Mouse (Mus musculus) mature B cell (primary cell): Measurements from ENCODE around the gene Fkbp4.
"Not testable (repeated sequence)": the region's sequence is repeated elsewhere in the genome, so short reads cannot be mapped to it uniquely, and the experiment has no call there.

Experiments used
- in situ Hi-C: fragments of 300-500 bp; cut with MboI; formaldehyde crosslinking; loops from 2 replicates; pipeline ENCODE4 v1.14.3; 2019

The Fkbp4 gene

DNA sequence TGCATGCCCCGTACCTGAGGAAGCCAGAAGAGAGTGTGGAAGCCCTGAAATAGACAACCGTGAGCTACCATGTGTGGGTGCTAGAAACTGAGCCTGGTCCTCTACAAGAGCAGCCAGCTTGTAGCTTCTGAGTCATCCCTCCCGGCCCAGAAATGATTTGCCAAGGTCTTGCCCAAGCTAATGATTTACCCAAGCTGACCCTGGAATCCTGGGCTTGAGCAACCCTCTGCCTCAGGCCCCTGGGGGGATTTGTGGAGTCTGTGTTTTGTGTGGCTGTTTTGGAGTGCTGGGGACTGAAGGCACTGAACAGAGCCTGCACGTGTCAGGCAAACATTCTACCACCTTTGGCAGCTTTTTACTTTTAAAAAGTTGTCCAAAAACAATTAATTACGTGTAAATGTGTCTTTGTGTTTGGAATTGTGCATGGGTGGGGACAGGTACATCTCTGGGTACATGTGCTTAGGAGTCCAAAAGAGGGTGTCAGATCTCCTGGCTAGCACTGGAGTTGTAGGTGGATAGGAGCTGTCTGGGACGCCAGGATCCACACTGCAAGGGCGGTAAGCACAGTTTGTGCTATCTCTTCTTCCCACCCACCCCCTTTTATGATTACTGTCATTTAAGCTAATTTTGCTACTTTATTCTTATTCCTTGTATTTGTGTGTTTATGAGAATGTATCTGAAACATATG, 40.8 kb downstream of the Fkbp4 start:
- in situ Hi-C loops, result no loop called here

DNA sequence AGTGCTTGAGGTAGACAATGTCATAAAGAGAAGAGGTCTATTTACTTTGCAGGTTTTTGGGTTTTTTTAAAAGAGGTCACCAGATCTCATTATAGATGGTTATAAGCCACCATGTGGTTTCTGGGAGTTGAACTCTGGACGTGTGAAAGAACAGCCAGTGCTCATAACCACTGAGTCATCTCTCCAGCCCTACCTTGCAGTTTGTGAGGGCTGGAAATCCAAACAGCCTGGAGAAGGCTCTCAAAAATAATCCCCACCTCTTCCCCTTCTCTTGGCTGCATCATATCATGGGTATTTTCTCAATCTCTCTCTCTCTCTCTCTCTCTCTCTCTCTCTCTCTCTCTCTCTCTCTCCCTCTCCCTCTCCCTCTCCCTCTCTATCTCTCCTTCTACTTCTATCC, 47.8 kb downstream of the Fkbp4 start:
- in situ Hi-C loops, result no loop called here

- in situ Hi-C loops, result no loop called here
Observed at GRCm38 (mm10) chr6:128389185-128389584, 49.3 kb downstream of the Fkbp4 start.

- in situ Hi-C loops, result no loop called here
Observed at GRCm38 (mm10) chr6:128385026-128385425, 53.5 kb downstream of the Fkbp4 start.

DNA sequence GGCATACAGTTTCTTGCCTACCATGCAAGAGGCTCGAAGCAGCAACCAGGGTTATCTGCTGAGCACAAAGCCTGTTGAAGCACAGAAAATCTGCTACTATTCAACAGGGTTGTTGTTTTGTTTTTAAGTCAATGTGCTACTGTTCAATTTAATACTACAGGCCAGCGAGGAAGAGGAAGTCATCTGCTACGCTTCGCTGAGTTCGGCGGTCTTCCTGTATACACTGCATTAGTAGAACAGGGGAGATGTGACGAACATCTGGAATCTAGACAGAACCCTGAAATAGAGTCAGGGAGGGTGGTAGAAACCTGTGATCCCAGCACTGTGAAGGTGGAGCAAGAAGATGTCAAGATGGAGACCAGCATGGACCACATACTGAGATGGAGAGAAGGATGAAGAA, 54.7 kb downstream of the Fkbp4 start:
- in situ Hi-C loops, result no loop called here

GRCm38 (mm10) chr6:128381254-128381653, 57.2 kb downstream of the Fkbp4 start:
- in situ Hi-C loops, result no loop called here

GRCm38 (mm10) chr6:128380594-128381167, 57.8 kb downstream of the Fkbp4 start:
- in situ Hi-C loops, result not testable (repeated sequence)
